Mouse (Mus musculus): ENCODE results near the gene Sh2b1. TPM values are rescaled to one million over a fixed set of nuclear protein-coding genes. Genes with fewer than 3 reads are reported as not detected.

Gene Sh2b1
- polyA plus RNA-seq, 1 experiment from 2014 or later: 53.5 TPM

DNA sequence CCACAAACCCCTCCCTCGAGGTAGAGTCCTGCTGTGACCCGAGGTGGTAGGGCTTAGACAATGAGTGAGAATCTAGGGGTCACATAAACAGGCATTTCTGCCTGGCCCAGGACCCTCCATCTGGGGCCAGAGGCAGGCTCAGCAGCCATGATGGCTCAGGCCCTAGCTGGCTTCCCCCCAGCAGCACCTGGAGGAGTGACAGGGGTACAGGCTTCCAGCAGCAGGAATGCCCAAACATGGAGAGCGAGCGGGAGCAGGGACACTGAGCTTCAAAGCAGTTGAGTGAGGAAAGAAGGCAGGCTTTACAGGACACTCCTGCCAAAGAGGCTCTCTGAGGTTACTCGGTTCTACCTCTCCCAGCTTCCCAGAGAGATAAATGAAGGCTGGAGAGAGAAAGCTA is 10.4 kb downstream of the Sh2b1 start:
- WGBS: 45% methylated on average over 5 of the region's 5 CpGs
- Histone ChIP-seq H3K4me3 (ENCODE audit: low read depth, low read length) (no peak overlapping the region), H3K36me3 (ENCODE audit: control insufficient read depth, insufficient read depth, low read length) (peaks cover 8% of the 10 kb centered on the region; the same call in 1 of the 2 replicates), H3K27me3 (ENCODE audit: control insufficient read depth, insufficient read depth, low read length) (no peaks in the 10 kb centered on the region), H3K9ac (ENCODE audit: low read length) (no peak overlapping the region), H3K4me1 (replicated peaks; ENCODE audit: control insufficient read depth, insufficient read depth, low read length) (no peaks in the 10 kb centered on the region), H3K4me2 (ENCODE audit: low read depth, low read length, severe bottlenecking) (no peak overlapping the region), H3K9me3 (ENCODE audit: control insufficient read depth, low read length) (no peaks in the 10 kb centered on the region), H3K27ac (ENCODE audit: low read depth, low read length) (no peak overlapping the region)
- ATAC-seq (replicated peaks; ENCODE audit: low FRiP score) (no peak), DNase-seq (ENCODE audit: low spot score) (no peak)

DNA sequence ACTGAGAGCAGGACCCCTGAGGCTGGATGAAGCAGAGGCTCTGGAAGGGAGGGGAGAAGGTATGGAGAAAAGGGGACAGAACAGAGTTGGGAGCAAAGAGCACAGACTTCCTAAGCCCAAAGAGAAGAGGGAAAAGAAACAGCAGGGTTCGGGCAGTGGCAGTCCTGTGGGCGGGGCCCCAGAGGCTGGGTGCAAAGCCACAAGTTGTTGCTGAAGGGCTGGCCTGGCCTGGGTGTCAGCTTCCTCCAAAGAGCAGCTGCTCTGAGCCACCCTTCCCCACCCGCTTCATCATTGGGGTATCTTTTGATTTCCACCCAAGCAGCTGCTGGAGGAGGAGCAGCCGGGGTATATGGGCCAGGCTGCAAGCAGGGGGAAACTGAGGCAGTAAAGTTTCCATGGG is 11.1 kb downstream of the Sh2b1 start:
- Histone ChIP-seq H3K9me3 (ENCODE audit: control insufficient read depth, low read length) (no peaks in the 10 kb centered on the region), H3K4me2 (ENCODE audit: low read depth, low read length, severe bottlenecking) (no peak overlapping the region), H3K4me1 (replicated peaks; ENCODE audit: control insufficient read depth, insufficient read depth, low read length) (no peaks in the 10 kb centered on the region), H3K27ac (ENCODE audit: low read depth, low read length) (no peak overlapping the region), H3K4me3 (ENCODE audit: low read depth, low read length) (no peak overlapping the region), H3K27me3 (ENCODE audit: control insufficient read depth, insufficient read depth, low read length) (no peaks in the 10 kb centered on the region), H3K9ac (ENCODE audit: low read length) (no peak overlapping the region), H3K36me3 (ENCODE audit: control insufficient read depth, insufficient read depth, low read length) (peaks cover 8% of the 10 kb centered on the region; the same call in 1 of the 2 replicates)
- ATAC-seq (replicated peaks; ENCODE audit: low FRiP score): no peak
- DNase-seq (ENCODE audit: low spot score): no peak
- WGBS: 67% methylated on average over 4 of the region's 4 CpGs

DNA sequence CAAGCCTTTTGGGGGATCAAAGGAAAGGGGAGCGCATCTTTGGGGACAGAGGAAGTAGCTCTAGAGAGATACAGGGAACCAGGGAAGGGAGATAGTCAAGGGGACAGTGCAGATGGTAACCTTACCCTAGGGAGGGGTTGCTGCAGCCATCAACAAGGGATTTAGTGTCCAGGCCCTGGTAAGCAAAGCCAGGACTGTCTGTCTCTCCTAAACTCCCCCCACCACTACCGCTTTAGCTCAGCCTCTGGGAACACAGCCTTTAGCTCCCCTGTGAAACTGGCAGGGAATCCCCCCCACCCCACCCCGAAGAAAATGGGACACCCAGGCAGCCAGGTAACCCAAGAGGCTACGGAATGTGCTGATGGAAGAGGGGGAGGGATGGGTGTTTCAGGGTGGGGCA is 11.7 kb downstream of the Sh2b1 start:
- H3K4me3 ChIP-seq (ENCODE audit: low read depth, low read length): no peak overlapping the region
- ATAC-seq (replicated peaks; ENCODE audit: low FRiP score) (no peak), DNase-seq (ENCODE audit: low spot score) (no peak)
- WGBS: 66% methylated on average over 4 of the region's 4 CpGs
- H3K27me3 ChIP-seq (ENCODE audit: control insufficient read depth, insufficient read depth, low read length): no peaks in the 10 kb centered on the region
- H3K9ac ChIP-seq (ENCODE audit: low read length): no peak overlapping the region
- peaks cover 2% of the 10 kb centered on the region; the same call in 1 of the 2 replicates for H3K36me3 ChIP-seq (ENCODE audit: control insufficient read depth, insufficient read depth, low read length)
- H3K4me2 ChIP-seq (ENCODE audit: low read depth, low read length, severe bottlenecking): no peak overlapping the region
- H3K9me3 ChIP-seq (ENCODE audit: control insufficient read depth, low read length): no peaks in the 10 kb centered on the region
- H3K27ac ChIP-seq (ENCODE audit: low read depth, low read length): no peak overlapping the region
- no peaks in the 10 kb centered on the region for H3K4me1 ChIP-seq (replicated peaks; ENCODE audit: control insufficient read depth, insufficient read depth, low read length)

DNA sequence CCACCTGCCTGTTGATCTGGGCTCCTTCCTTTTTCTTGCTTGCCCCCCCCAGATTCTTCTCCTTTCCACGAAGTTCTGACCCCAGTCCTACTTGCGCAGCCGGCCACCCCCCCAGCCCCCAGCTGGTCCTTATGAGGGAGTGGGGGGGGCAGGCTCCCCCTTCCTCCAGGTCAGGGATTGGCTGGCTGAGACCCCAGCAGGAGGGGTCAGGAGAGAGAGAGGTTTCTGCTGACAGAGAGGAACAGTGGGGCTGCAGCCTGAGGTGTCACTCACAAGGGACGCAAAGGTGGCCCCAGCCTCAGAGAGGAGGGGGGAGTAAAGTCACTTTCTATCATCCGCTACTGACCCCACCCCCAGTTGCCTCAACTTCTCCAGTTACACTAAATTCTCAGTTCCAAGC is 12.2 kb downstream of the Sh2b1 start, which contains the start of gene Atp2a1:
Gene Atp2a1, minus strand, starts transcription at position 105 of the 400 bp plus-strand sequence.
- H3K4me3 ChIP-seq (ENCODE audit: low read depth, low read length): no peak within 1 kb of the TSS
- no peaks in the 10 kb centered on the region for H3K27me3 ChIP-seq (ENCODE audit: control insufficient read depth, insufficient read depth, low read length)
- no peak within 1 kb of the TSS for H3K9ac ChIP-seq (ENCODE audit: low read length)
- no peaks in the 10 kb centered on the region for H3K9me3 ChIP-seq (ENCODE audit: control insufficient read depth, low read length)
- 49% methylated on average over 5 of the region's 5 CpGs for WGBS
- H3K27ac ChIP-seq (ENCODE audit: low read depth, low read length): no peak within 1 kb of the TSS
- H3K4me2 ChIP-seq (ENCODE audit: low read depth, low read length, severe bottlenecking): no peak within 1 kb of the TSS
- ATAC-seq (replicated peaks; ENCODE audit: low FRiP score) (no peak), DNase-seq (ENCODE audit: low spot score) (no peak)
- no peaks in the 10 kb centered on the region; the same call in 1 of the 2 replicates for H3K36me3 ChIP-seq (ENCODE audit: control insufficient read depth, insufficient read depth, low read length)
- H3K4me1 ChIP-seq (replicated peaks; ENCODE audit: control insufficient read depth, insufficient read depth, low read length): no peaks in the 10 kb centered on the region

DNA sequence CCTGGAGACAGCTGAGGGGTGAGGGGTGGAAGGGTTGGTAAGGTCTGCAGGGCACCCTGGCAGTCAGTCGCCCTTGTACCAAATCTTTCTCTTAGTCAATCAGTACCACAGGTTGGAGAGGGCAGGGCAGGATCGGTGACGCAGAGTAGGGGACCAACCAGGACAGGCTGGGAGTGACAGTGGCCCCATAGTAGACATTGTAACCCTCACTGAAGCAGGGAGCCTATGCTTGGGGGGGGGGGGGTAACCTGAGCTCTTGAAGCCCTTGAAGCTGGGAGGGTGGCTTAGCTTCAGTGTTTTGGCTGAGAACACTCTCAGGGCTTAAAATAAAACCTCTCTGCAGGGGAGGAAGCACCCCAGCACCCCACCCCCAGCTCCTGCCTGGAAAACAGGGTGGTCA is 13.6 kb downstream of the Sh2b1 start:
- Histone ChIP-seq H3K4me3 (ENCODE audit: low read depth, low read length) (no peak overlapping the region), H3K27ac (ENCODE audit: low read depth, low read length) (no peak overlapping the region), H3K9me3 (ENCODE audit: control insufficient read depth, low read length) (no peaks in the 10 kb centered on the region), H3K9ac (ENCODE audit: low read length) (no peak overlapping the region), H3K4me2 (ENCODE audit: low read depth, low read length, severe bottlenecking) (no peak overlapping the region), H3K36me3 (ENCODE audit: control insufficient read depth, insufficient read depth, low read length) (no peaks in the 10 kb centered on the region), H3K27me3 (ENCODE audit: control insufficient read depth, insufficient read depth, low read length) (no peaks in the 10 kb centered on the region), H3K4me1 (replicated peaks; ENCODE audit: control insufficient read depth, insufficient read depth, low read length) (no peaks in the 10 kb centered on the region)
- no peak for ATAC-seq (replicated peaks; ENCODE audit: low FRiP score)
- 63% methylated on average over 3 of the region's 3 CpGs for WGBS
- no peak for DNase-seq (ENCODE audit: low spot score)

DNA sequence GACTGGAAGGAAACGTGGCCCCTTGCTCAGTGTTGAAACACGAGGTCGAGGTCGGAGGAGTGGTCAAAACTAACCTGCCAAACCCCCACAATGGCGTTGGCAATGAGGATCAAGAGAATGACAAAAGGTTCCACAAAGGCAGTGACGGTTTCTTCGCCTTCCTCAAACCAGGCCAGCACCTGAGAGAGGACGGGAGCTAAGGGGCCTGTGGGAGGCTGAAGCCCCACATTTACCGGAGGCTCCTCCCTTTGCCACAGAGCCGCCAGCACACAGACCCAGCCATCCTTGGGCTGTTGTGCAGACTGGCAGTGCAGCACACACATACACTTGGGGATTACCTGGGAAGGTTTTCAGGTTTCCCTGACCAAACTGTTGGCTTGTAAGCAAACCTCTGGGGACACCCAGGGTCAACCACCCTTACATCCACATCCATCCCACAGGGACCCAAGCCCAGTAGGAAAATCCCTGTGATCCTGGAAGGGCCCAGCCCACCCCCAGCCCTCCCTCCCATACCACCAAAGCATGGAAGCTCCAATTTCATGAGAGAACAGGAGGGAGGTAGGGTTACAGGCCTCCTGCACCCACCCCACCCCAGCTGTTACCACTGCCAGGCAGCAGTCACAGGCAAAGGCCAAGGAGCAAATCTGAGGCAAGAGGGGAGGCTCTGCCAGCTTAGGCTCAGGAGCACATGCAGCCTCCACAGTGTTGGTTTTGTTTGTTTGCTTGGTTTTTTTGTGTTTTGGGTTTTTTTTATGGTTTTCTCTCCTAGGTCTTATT is 14.4 kb downstream of the Sh2b1 start:
- DNase-seq (ENCODE audit: low spot score) (no peak), ATAC-seq (replicated peaks; ENCODE audit: low FRiP score) (no peak)
- no peak overlapping the region for H3K4me2 ChIP-seq (ENCODE audit: low read depth, low read length, severe bottlenecking)
- H3K9me3 ChIP-seq (ENCODE audit: control insufficient read depth, low read length): no peaks in the 10 kb centered on the region
- H3K27me3 ChIP-seq (ENCODE audit: control insufficient read depth, insufficient read depth, low read length): no peaks in the 10 kb centered on the region
- H3K36me3 ChIP-seq (ENCODE audit: control insufficient read depth, insufficient read depth, low read length): no peaks in the 10 kb centered on the region
- H3K4me1 ChIP-seq (replicated peaks; ENCODE audit: control insufficient read depth, insufficient read depth, low read length): no peaks in the 10 kb centered on the region
- no peak overlapping the region for H3K27ac ChIP-seq (ENCODE audit: low read depth, low read length)
- H3K9ac ChIP-seq (ENCODE audit: low read length): no peak overlapping the region
- 58% methylated on average over 10 of the region's 10 CpGs for WGBS
- no peak overlapping the region for H3K4me3 ChIP-seq (ENCODE audit: low read depth, low read length)

DNA sequence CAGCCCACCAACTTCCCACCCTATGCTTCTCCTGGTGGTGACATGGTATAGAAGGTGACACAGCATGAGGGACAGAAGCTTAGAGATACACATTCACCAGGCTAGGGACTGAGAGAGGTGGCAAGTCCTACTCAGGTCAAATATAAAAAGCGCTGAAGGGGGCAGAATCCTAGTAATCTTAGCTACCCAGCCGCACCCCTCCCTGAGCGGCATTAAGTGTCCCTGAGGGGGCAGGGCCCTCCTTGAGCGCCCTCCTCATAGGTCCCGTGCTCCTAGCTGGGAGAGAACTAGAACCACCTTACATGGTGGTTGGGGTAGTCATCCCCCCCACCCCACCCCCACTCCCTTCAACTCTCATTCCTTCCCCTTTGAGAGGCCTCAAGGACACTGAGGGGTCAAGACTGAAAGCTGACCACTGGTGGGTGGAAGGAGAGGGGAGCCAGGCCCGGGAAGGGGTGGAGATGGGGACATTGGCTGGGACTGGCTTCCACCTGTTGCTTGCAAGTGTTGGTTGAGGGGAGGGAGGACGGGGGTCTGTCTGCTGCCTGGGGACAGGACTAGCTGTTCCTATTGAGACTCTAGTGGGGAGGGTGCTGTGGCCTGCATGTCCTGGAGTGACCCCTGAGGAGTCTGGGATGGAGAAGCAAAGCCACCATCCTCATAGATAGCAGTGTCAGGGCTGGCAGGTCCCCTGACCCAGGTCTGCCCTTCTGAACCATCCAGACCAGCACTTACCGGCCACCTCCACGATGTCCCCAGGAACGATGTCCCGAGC is 16.2 kb downstream of the Sh2b1 start:
- H3K9ac ChIP-seq (ENCODE audit: low read length): no peak overlapping the region
- no peak overlapping the region for H3K27ac ChIP-seq (ENCODE audit: low read depth, low read length)
- ATAC-seq (replicated peaks; ENCODE audit: low FRiP score) (no peak), DNase-seq (ENCODE audit: low spot score) (no peak)
- no peak overlapping the region for H3K4me2 ChIP-seq (ENCODE audit: low read depth, low read length, severe bottlenecking)
- H3K36me3 ChIP-seq (ENCODE audit: control insufficient read depth, insufficient read depth, low read length): no peaks in the 10 kb centered on the region
- H3K4me3 ChIP-seq (ENCODE audit: low read depth, low read length): no peak overlapping the region
- H3K27me3 ChIP-seq (ENCODE audit: control insufficient read depth, insufficient read depth, low read length): no peaks in the 10 kb centered on the region
- 85% methylated on average over 11 of the region's 11 CpGs for WGBS
- no peaks in the 10 kb centered on the region for H3K4me1 ChIP-seq (replicated peaks; ENCODE audit: control insufficient read depth, insufficient read depth, low read length)
- no peaks in the 10 kb centered on the region for H3K9me3 ChIP-seq (ENCODE audit: control insufficient read depth, low read length)

DNA sequence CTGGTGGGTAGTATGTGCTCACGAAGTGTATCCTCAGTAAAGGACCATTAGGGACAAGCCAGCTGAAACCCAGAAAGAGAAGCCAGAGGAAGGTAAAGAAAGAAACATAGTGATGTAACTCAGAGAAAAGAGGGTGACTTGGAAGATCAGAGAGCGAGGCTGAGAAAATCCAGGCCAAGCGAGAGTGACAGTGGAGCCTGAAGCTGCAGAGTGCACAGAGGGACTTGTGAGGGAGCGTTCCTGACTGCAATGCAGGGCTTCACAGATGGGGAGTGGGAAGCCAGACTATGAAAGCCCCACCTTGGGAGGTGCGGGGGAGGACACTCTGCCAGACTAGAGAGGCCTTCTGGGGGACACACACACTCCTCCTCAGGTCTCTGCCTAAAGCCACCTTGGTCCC is 17.0 kb downstream of the Sh2b1 start:
- no peak overlapping the region for H3K27ac ChIP-seq (ENCODE audit: low read depth, low read length)
- no peak overlapping the region for H3K9ac ChIP-seq (ENCODE audit: low read length)
- DNase-seq (ENCODE audit: low spot score): no peak
- ATAC-seq (replicated peaks; ENCODE audit: low FRiP score): no peak
- H3K4me3 ChIP-seq (ENCODE audit: low read depth, low read length): no peak overlapping the region
- WGBS: 86% methylated on average over 5 of the region's 5 CpGs
- no peaks in the 10 kb centered on the region for H3K9me3 ChIP-seq (ENCODE audit: control insufficient read depth, low read length)
- H3K27me3 ChIP-seq (ENCODE audit: control insufficient read depth, insufficient read depth, low read length): no peaks in the 10 kb centered on the region
- H3K4me2 ChIP-seq (ENCODE audit: low read depth, low read length, severe bottlenecking): no peak overlapping the region
- H3K4me1 ChIP-seq (replicated peaks; ENCODE audit: control insufficient read depth, insufficient read depth, low read length): no peaks in the 10 kb centered on the region
- H3K36me3 ChIP-seq (ENCODE audit: control insufficient read depth, insufficient read depth, low read length): no peaks in the 10 kb centered on the region

All from forebrain, embryonic 11.5 days (tissue).